Mouse (Mus musculus) retina, adult 2 months (tissue): ENCODE results near the gene 4430402I18Rik.

ENCODE experiments used
- DNase-seq: peaks from one replicate; pipeline ENCODE4 v3.0.0-alpha.2; 2012; ENCODE audit warnings: low read depth, low spot score

The 4430402I18Rik gene

DNA sequence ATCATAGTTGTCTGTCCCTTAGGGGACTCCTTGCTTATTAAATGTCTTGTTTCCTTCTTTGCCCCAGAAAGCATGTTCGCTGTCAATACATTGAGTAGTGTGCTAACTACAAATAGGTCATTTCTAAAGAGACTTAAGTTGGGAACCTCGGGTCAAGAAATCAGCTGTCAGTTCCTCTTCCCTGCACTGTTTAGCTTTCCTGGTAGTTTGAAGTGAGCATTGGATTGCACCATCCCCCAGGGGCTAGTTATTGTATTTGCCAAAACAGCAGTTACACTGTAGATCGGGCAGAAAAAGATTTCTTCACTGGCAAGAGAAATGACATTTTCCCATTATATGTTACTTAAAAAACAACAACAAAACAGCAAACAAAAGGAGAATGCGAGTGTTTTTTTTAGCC is 578 bp upstream of the 4430402I18Rik start:
- no peak for DNase-seq

DNA sequence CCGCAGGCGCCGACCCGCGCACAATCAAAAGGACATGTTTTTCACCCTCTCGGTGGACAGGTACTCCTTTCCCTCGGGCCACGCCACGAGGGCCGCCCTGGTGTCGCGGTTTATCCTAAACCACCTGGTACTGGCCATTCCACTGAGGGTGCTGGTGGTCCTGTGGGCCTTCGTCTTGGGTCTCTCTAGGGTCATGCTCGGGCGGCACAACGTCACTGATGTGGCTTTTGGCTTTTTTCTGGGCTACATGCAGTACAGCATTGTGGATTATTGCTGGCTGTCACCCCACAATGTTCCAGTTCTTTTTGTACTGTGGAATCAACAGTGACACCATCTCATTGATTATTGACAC is 3.1 kb downstream of the 4430402I18Rik start:
- no peak for DNase-seq

GRCm38 (mm10) chr19:28963842-28964551 is 3.6 kb downstream of the 4430402I18Rik start, which contains the start of gene Plpp6:
Gene Plpp6, plus strand, starts transcription at chr19:28963953.
- peak; percentile 66 for DNase-seq

DNA sequence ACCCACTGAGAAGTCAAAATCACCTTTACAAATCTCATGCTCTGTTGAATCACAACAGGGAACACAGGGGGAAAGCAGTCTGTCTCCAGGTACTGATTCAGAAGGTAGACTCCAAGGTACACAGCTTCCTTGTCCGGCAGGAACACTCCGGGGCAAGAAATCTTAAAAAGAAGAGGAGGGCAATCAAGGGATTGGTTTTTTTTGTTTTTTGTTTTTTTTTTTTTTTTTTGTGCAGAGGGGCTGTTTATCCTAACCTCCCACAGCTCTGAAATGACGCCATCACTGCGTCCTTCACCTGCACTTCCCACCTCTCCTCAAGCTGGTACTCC is 4.1 kb downstream of the 4430402I18Rik start:
- no peak for DNase-seq

GRCm38 (mm10) chr19:28963113-28963512 is 4.5 kb downstream of the 4430402I18Rik start:
- no peak for DNase-seq

GRCm38 (mm10) chr19:28951251-28951650 is 16.3 kb downstream of the 4430402I18Rik start:
- no peak for DNase-seq

GRCm38 (mm10) chr19:28947311-28947710 is 20.3 kb downstream of the 4430402I18Rik start:
- no peak for DNase-seq

- no peak for DNase-seq
Measured at GRCm38 (mm10) chr19:28946782-28947181, 20.8 kb downstream of the 4430402I18Rik start.

GRCm38 (mm10) chr19:28941271-28941670 is 26.3 kb downstream of the 4430402I18Rik start:
- no peak for DNase-seq

GRCm38 (mm10) chr19:28940135-28940874 is 27.3 kb downstream of the 4430402I18Rik start:
- DNase-seq: no peak

- DNase-seq: no peak
Measured at GRCm38 (mm10) chr19:28934897-28935296, 32.7 kb downstream of the 4430402I18Rik start.

GRCm38 (mm10) chr19:28929034-28929433 is 38.6 kb downstream of the 4430402I18Rik start:
- no peak for DNase-seq

GRCm38 (mm10) chr19:28927396-28927795 is 40.2 kb downstream of the 4430402I18Rik start:
- no peak for DNase-seq

DNA sequence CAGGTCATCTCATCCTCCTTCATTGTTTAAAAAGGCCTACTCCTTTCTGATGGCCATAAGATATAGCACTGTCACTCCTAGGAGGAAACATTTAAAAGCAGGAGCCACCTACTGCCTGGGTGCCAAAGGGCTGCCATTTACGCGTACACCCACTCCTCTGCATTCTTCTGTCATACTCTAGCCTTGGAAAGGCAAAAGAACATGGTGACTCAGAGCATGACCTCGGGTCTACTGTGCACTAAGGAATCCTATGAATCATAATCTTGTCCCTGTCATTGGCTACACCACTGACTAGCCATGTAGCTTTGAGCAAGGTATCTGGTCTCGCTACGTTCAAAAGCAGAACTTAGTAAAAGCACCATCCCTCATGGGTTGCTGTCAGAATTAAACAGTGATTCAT is 41.2 kb downstream of the 4430402I18Rik start:
- DNase-seq: no peak

GRCm38 (mm10) chr19:28917839-28918238 is 49.8 kb downstream of the 4430402I18Rik start:
- DNase-seq: no peak

DNA sequence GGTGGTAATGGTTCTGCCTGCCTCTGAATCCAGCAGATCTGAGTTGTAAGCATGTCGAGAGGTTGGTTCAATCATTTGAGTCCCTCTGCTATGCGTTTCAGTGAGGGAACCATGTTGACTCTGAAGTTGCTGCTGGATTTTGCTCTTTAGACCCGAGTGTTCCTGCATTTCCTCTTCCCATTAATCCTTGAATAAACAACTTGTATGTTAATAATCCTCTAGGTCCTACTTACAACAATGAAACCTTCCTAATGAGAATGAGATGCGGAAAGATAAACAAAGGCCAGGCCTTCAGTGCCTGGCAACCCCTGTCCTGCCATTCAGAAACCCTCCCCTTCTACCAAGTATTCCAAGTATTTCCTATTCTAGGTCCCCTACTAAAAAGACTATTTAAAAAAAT is 51.1 kb downstream of the 4430402I18Rik start:
- no peak for DNase-seq

DNA sequence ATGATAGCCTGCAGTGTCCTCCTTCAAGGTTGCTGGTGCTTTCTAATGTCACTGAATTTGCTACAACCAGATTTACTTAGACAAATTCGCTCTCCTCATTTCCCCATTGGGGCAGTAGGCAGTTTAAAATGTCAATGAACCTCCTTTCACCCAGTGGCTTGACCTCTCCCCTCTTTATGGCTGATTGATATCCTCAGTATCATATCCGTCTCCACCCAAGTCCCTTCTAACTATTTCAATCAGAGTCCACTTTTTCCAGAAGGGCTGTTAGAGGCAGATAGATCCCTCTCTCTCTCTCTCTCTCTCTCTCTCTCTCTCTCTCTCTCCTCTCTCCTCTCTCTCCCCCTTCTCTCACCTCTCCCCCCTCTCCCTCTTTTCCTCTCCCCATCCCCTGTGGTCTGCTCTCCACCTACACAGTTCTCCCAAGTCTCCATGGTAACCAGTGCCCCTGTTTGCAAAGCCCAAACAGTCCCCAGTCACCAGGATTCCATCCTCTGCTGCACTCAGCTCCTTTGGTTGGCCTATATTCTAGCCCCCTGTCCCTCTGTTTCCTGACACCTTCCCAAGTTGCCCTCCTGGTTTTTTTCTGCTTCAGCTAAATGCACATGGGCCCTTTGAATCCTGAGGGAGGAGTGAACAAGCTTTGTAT is 51.9 kb downstream of the 4430402I18Rik start:
- DNase-seq: no peak

DNA sequence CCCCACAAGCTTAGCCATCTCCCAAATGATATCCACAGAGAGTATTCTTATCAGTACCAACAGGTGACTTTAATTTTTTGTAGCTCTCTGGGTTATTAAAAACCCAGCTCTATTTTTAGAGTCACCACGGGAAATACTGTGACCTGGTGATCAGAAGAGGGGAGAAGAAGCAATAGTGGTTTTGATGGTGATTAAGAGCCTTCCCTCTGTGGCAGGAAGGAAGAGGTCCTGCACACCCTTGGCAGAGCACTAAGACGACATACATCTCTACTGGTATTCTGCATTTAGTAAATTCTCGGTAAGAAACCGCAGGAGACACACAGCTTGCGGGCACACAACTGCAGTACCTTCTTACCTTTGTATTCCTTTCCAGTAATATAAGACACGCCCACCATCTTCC is 53.0 kb downstream of the 4430402I18Rik start:
- DNase-seq: no peak

DNA sequence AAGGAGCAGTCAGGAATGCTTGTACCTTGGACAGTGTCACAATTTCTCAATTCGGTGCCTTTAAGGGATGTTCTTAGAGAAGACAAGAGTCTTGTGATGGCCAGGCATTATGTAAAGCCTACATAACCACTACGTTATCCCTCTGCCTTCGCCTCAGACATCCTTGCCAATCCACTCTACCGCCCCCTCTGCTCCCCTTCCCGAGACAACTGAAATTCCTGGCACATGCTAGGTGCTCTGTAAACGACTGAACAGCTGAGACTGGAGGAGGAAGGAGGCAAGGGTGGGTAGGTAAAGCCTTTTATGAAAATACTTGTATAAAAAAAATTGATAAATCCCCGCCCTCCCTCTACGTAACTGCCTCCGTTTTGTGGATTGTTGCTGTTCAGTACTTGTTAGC is 58.9 kb downstream of the 4430402I18Rik start:
- DNase-seq: no peak

DNA sequence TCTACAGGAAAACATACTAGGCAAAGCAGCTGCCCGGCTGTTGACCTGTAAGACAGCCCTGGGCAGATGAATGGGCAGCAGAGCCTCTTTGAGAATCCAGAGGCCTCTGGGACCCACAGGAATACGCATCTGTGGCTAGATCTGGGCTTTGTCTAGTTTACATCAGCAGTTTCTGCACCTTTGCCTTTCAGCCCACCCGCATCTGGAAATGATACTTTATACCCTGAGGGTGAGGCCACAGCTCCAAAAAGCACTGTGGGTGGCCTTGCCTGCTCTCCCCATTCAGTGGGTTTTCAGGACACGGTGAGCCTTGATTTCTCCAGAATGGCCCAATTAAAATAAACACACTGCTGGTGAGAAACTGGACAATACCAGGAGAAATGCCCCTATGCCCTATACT is 59.4 kb downstream of the 4430402I18Rik start:
- no peak for DNase-seq

- DNase-seq: no peak
Measured at GRCm38 (mm10) chr19:28903536-28904119, 64.0 kb downstream of the 4430402I18Rik start.

DNA sequence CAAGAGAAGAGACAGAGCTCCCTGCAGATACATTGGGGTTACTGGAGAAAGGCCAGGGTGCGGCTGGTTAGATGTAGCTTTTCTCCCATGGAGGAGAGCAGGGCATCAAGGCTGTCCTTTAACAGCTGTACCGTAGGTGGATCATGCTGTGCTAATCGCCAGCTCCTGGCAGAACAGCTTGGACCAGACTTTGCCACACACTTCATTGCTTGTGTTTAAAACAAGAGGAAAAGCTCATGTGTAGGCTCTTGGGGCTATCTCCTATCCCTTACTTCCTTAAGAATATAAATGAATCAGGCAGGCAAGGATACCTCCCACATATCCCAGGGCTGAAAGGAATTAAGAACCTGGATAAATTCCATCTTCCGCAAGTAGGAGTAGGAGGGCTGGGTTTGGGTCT is 64.8 kb downstream of the 4430402I18Rik start:
- DNase-seq: no peak
